Mouse (Mus musculus): Measurements from ENCODE around the gene Bclaf3. TPM values are rescaled to one million over a fixed set of nuclear protein-coding genes. Genes with fewer than 3 reads are reported as not detected.
"Not testable (repeated sequence)": the region's sequence is repeated elsewhere in the genome, so short reads cannot be mapped to it uniquely, and the experiment has no call there.

The Bclaf3 gene
- polyA plus RNA-seq (2014; fragmentation: Nextera tagmentation; extraction: Ambion mirVana): 23.4 and 25.4 TPM in 2 replicates

DNA sequence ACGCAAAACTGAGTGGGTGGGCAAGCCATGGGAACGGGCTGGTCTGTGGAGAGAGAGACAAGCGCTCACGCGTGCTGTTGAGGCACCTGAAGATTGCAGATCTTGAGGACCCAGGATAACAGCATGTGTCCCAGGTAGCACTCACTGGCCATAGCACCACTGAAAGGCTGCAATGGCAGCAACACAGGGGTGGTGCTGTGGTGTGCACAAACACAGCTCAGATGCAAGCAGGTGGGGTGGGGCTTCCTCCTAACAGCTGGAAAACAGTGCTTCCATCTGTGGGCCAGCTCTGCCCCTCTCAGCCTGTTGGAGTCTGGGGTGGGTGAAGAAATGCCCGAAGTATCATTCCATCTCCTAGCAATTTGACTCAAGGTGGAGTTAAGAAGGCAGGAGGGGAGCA lies at the start of gene Bclaf3:
Gene Bclaf3, plus strand, starts transcription at position 301 of the 400 bp plus-strand sequence.
- ATAC-seq (ENCODE audit: insufficient read depth): no peak
- H3K9ac ChIP-seq: no peak within 1 kb of the TSS
- TF ChIP-seq CTCF (IDR thresholded peaks at IDR 0.05; ENCODE audit: low read depth): no peak
- H3K4me2 ChIP-seq: no peak within 1 kb of the TSS
- H3K9me3 ChIP-seq (ENCODE audit: low read depth, low read length): no peaks in the 10 kb centered on the region
- no peak for DNase-seq
- no peaks in the 10 kb centered on the region for H3K4me1 ChIP-seq (ENCODE audit: insufficient read depth)
- no peak within 1 kb of the TSS for H3K27ac ChIP-seq (ENCODE audit: low read depth)
- 76% methylated on average over 6 of the region's 6 CpGs for WGBS
- no peaks in the 10 kb centered on the region for H3K27me3 ChIP-seq (ENCODE audit: insufficient read depth, low read length)
- no peak within 1 kb of the TSS for H3K4me3 ChIP-seq (ENCODE audit: low read depth, low read length)
- H3K36me3 ChIP-seq (ENCODE audit: insufficient read depth): no peaks in the 10 kb centered on the region

DNA sequence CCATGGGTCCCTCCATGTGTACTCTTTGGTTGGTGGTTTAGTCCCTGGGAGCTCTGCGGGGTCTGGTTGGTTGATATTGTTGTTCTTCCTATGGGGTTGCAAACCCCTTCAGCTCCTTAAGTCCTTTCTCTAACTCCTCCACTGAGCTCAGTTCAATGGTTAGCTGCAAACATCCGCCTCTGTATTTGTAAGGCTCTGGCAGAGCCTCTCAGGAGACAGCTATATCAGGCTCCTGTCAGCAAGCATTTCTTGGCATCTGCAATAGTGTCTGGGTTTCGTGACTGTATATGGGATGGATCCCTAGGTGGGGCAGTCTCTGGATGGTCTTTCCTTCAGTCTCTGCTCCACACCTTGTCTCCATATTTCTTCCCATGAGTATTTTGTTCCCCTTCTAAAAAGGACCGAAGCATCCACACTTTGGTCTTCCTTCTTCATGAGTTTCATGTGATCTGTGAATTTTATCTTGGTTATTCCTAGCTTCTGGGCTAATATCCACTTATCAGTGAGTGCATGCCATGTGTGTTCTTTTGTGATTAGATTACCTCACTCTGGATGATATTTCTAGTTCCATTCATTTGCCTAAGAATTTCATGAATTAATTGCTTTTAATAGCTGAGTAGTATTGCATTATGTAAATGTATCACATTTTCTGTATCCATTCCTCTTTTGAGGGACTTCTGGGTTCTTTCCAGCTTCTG lies 48.1 kb upstream of the Bclaf3 start:
- not testable (repeated sequence) for H3K4me2 ChIP-seq; H3K27ac ChIP-seq (ENCODE audit: low read depth); H3K9ac ChIP-seq; H3K4me3 ChIP-seq (ENCODE audit: low read depth, low read length); H3K4me1 ChIP-seq (ENCODE audit: insufficient read depth); H3K27me3 ChIP-seq (ENCODE audit: insufficient read depth, low read length); ATAC-seq (ENCODE audit: insufficient read depth); H3K9me3 ChIP-seq (ENCODE audit: low read depth, low read length); DNase-seq; H3K36me3 ChIP-seq (ENCODE audit: insufficient read depth)
- WGBS: 80% methylated on average over 4 of the region's 4 CpGs

DNA sequence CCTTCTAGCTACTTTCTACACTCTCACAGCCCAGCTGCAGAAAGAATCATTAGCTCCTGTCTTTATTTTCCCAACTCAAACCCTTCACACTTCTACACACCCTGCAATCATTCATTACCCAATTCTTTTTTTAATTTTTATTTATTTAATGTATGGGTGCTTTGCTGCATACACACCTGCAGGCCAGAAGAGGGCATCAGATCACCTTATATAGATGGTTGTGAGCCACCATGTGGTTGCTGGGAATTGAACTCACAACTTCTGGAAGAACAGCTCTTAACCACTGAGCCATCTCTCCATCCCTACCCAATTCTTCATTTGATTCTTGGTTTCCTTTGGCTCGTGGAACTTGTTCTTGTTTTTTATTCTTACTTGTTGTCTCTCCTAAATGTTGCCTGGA lies 42.2 kb upstream of the Bclaf3 start:
- no peaks in the 10 kb centered on the region for H3K9me3 ChIP-seq (ENCODE audit: low read depth, low read length)
- H3K36me3 ChIP-seq (ENCODE audit: insufficient read depth): no peaks in the 10 kb centered on the region
- H3K27ac ChIP-seq (ENCODE audit: low read depth): no peak overlapping the region
- TF ChIP-seq CTCF (IDR thresholded peaks at IDR 0.05; ENCODE audit: low read depth): no peak
- 73% methylated on average over 1 of the region's 1 CpGs for WGBS
- ATAC-seq (ENCODE audit: insufficient read depth) (no peak), DNase-seq (no peak)
- H3K4me1 ChIP-seq (ENCODE audit: insufficient read depth): no peaks in the 10 kb centered on the region
- no peak overlapping the region for H3K4me3 ChIP-seq (ENCODE audit: low read depth, low read length)
- no peaks in the 10 kb centered on the region for H3K27me3 ChIP-seq (ENCODE audit: insufficient read depth, low read length)
- no peak overlapping the region for H3K9ac ChIP-seq
- no peak overlapping the region for H3K4me2 ChIP-seq

DNA sequence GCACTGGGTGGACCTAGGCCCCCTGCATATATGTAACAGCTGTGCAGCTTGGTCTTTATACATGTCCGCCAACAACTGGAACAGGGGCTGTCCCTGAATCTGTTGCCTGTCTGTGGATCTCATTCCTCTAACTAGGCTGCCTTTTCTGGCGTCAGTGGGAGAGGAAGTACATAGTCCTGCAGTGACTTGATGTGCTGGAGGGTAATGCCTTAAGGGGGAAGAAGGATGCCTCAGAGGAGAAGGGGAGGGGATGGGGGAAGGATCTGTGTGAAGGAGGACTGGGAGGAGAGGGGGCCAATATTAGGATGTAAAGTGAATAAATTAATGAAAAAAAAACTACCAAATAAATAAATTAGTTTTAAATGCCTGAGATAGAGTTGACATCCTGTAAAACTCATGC lies 23.3 kb upstream of the Bclaf3 start:
- Histone ChIP-seq H3K4me3 (ENCODE audit: low read depth, low read length) (no peak overlapping the region), H3K36me3 (ENCODE audit: insufficient read depth) (no peaks in the 10 kb centered on the region), H3K27ac (ENCODE audit: low read depth) (no peak overlapping the region), H3K9me3 (ENCODE audit: low read depth, low read length) (no peaks in the 10 kb centered on the region), H3K4me1 (ENCODE audit: insufficient read depth) (no peaks in the 10 kb centered on the region), H3K27me3 (ENCODE audit: insufficient read depth, low read length) (no peaks in the 10 kb centered on the region), H3K4me2 (no peak overlapping the region), H3K9ac (no peak overlapping the region)
- TF ChIP-seq CTCF (IDR thresholded peaks at IDR 0.05; ENCODE audit: low read depth): no peak
- 27% methylated on average over 2 of the region's 2 CpGs for WGBS
- DNase-seq (no peak), ATAC-seq (ENCODE audit: insufficient read depth) (no peak)

DNA sequence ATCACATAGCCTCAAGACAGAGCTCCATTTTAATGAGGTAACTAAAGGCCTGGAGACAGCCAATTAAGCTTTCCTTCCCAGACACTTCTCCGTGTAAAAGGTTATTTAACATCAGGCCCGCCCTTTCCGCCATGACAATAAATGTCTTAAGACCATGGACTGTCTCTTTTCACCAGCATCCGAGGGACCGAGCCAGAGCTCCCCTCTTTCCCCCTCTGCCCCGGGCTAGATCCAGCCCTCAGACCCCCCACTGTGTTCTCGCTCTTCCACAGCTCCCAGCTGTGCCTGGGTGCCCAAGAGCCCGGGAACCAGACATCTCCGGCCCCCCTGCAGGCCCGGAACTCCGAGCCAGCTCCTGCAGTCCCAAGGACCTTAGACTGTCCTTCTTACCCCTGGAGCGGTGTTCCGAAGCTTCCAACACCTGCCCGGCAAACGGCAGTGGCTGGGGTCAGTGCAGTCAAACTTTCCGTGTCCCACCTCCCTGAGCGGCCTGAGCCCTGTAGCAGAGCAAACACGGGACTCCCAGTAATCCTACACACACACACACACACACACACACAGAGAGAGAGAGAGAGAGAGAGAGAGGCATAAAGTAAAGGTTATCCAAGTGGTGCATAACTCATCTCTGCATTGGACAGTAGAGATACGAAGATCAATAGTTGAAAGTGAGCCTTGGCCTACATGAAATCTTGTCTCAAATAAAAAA lies 18.0 kb upstream of the Bclaf3 start:
- Histone ChIP-seq H3K27me3 (ENCODE audit: insufficient read depth, low read length) (no peaks in the 10 kb centered on the region), H3K36me3 (ENCODE audit: insufficient read depth) (no peaks in the 10 kb centered on the region), H3K4me2 (no peak overlapping the region), H3K27ac (ENCODE audit: low read depth) (no peak overlapping the region), H3K4me1 (ENCODE audit: insufficient read depth) (no peaks in the 10 kb centered on the region), H3K4me3 (ENCODE audit: low read depth, low read length) (no peak overlapping the region), H3K9ac (no peak overlapping the region), H3K9me3 (ENCODE audit: low read depth, low read length) (no peaks in the 10 kb centered on the region)
- TF ChIP-seq CTCF (IDR thresholded peaks at IDR 0.05; ENCODE audit: low read depth): no peak
- WGBS: 51% methylated on average over 19 of the region's 19 CpGs
- no peak for DNase-seq
- no peak for ATAC-seq (ENCODE audit: insufficient read depth)

DNA sequence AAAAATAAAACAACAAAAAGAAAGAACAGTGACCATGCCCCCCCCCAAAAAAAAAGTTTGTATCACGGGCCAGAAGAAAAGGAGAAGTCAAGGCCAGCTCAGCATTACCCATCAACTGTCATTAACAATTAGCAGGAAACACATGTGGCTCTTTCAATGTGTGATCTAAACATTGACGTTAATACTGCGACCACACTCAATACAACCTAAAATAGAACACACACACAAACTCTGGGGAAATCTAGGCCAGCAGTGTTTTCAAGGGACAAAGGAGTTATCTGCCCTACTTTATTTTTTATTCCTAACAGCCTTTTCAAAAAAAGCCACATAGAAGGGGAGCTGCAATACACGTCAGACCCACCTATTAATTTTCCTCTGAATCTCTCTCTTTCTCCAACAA lies 17.4 kb upstream of the Bclaf3 start:
- ATAC-seq (ENCODE audit: insufficient read depth): no peak
- WGBS: 61% methylated on average over 4 of the region's 4 CpGs
- Histone ChIP-seq H3K9ac (no peak overlapping the region), H3K4me1 (ENCODE audit: insufficient read depth) (no peaks in the 10 kb centered on the region), H3K36me3 (ENCODE audit: insufficient read depth) (no peaks in the 10 kb centered on the region), H3K27ac (ENCODE audit: low read depth) (no peak overlapping the region), H3K9me3 (ENCODE audit: low read depth, low read length) (no peaks in the 10 kb centered on the region), H3K4me3 (ENCODE audit: low read depth, low read length) (no peak overlapping the region), H3K4me2 (no peak overlapping the region), H3K27me3 (ENCODE audit: insufficient read depth, low read length) (no peaks in the 10 kb centered on the region)
- TF ChIP-seq CTCF (IDR thresholded peaks at IDR 0.05; ENCODE audit: low read depth): no peak
- DNase-seq: peak; percentile 5

DNA sequence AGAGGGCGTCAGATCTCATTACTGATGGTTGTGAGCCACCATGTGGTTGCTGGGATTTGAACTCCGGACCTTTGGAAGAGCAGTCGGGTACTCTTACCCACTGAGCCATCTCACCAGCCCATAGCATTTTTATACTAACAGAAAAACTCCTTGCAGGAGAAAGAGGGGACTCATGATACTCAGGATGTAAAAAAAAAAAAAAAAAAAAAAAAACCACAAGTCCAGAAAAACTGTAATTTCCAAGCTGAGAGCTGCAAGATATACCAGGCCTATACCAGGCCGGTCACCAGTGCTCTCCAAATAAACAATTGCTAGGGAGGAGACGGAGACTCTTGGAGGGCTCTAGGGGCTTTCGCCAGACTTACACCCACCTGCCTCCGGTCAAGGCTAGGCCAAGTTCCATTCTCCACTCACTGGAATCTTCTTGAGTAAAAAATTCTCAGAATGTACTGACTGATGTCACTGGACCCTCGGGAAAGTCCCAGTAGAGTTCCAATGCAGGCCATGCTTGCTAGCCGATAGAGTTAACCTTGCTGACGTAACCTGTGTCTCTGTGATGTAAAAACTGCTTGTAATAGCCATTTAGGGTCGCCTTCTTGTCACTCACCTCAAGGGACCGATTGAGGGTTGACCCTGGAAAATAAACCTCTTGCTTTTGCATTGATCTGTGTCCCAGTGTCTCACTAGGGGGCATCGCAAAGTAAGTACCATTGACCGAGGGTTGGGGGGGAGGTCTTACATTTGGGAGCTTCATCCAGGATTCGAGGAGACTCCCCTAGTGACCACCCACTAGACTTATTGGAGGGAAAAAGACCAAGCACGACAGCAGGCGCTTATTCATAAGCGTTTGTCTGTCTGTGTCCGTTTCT lies 16.4 kb upstream of the Bclaf3 start:
- H3K4me3 ChIP-seq (ENCODE audit: low read depth, low read length): no peak overlapping the region
- no peaks in the 10 kb centered on the region for H3K4me1 ChIP-seq (ENCODE audit: insufficient read depth)
- DNase-seq: no peak
- H3K9me3 ChIP-seq (ENCODE audit: low read depth, low read length): no peaks in the 10 kb centered on the region
- no peaks in the 10 kb centered on the region for H3K36me3 ChIP-seq (ENCODE audit: insufficient read depth)
- H3K27ac ChIP-seq (ENCODE audit: low read depth): no peak overlapping the region
- ATAC-seq (ENCODE audit: insufficient read depth): no peak
- WGBS: 74% methylated on average over 19 of the region's 19 CpGs
- no peak for TF ChIP-seq CTCF (IDR thresholded peaks at IDR 0.05; ENCODE audit: low read depth)
- no peaks in the 10 kb centered on the region for H3K27me3 ChIP-seq (ENCODE audit: insufficient read depth, low read length)
- H3K4me2 ChIP-seq: no peak overlapping the region
- H3K9ac ChIP-seq: no peak overlapping the region

Data from lung, embryonic 14.5 days (tissue).